Mouse (Mus musculus) skeletal muscle tissue, postnatal 0 days (tissue): ENCODE data around the gene Psg18. TPM values are rescaled to one million over a fixed set of nuclear protein-coding genes. Genes with fewer than 3 reads are reported as not detected.

Experiments
- polyA plus RNA-seq: library from polyadenylated mRNA; unstranded; fragments of >200 nt; fragmentation: Nextera tagmentation; extraction: Ambion mirVana; gene quantifications from 2 replicates; pipeline ENCODE4 v1.2.1, GENCODE M21; 2015

The Psg18 gene
- polyA plus RNA-seq: not detected in 2 replicates

DNA sequence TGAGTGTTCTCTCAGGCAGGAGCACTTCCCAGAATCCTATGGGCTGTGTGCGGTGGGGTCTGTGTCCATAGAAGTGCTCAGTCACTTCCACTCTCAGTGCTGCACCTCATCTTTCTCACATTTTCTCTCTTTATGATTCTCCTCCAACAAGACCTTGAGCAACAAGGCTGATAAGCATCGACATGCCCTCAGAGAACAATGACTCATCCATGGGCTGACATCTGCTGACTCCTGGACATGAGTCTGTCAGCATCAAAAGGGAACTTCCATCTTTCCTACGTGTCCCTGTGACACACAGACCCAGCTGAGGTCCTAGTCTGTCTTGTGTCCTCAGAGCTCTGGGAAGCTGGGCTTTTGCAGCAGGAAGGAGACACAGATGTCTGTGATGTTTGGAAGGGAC is at the start of gene Psg18:
Gene Psg18, minus strand, starts transcription at position 101 of the 400 bp plus-strand sequence.

Other genes with a start within 250 kb of the Psg18 start
- not detected in 2 replicates for gene Igfl3, start 178.5 kb downstream of the Psg18 start, polyA plus RNA-seq
- gene Mill1, start 109.7 kb downstream of the Psg18 start, polyA plus RNA-seq: not detected in 2 replicates
- gene Psg28, start 77.0 kb upstream of the Psg18 start, polyA plus RNA-seq: not detected in 2 replicates
- not detected in 2 replicates for gene Psg26, start 129.2 kb upstream of the Psg18 start, polyA plus RNA-seq
- gene Psg25, start 177.3 kb upstream of the Psg18 start, polyA plus RNA-seq: not detected in 2 replicates
- not detected in 2 replicates for gene Psg27, start 212.3 kb upstream of the Psg18 start, polyA plus RNA-seq